ENCODE assay signal across 7 mouse cellular contexts in genomic region chr7:28961927-28962670, GRCm38 (mm10). TPM values are rescaled to one million over a fixed set of nuclear protein-coding genes. Genes with fewer than 3 reads are reported as not detected.
DNase-seq lines count a peak whose midpoint lies in the region; ATAC-seq lines count a peak whose summit lies in the region.

Gene Actn4, minus strand, starts transcription at chr7:28962340.

- peak within 1 kb of the TSS; percentile 97 for H3K27ac ChIP-seq in embryonic facial prominence, embryonic 10.5 days (replicated peaks)
- peak within 1 kb of the TSS; percentile 97 for H3K27ac ChIP-seq in limb, embryonic 10.5 days
- peak within 1 kb of the TSS; percentile 90 for H3K27ac ChIP-seq in midbrain, embryonic 13.5 days

- H3K27me3 ChIP-seq in embryonic facial prominence, embryonic 10.5 days (replicated peaks; ENCODE audit: low read depth, poor library complexity, severe bottlenecking) = no peaks in the 10 kb centered on the region
- H3K27me3 ChIP-seq in limb, embryonic 10.5 days (ENCODE audit: low read depth, poor library complexity, severe bottlenecking) = no peaks in the 10 kb centered on the region
- no peaks in the 10 kb centered on the region for H3K27me3 ChIP-seq in midbrain, embryonic 13.5 days

- ATAC-seq in granulocyte monocyte progenitor cell, adult 5-6 weeks (replicated peaks; ENCODE audit: poor library complexity, severe bottlenecking) = peak; percentile 92
- ATAC-seq in midbrain, embryonic 13.5 days = peak; percentile 91

- H3K9me3 ChIP-seq in embryonic facial prominence, embryonic 10.5 days = no peaks in the 10 kb centered on the region
- H3K9me3 ChIP-seq in limb, embryonic 10.5 days (replicated peaks) = no peaks in the 10 kb centered on the region
- no peaks in the 10 kb centered on the region for H3K9me3 ChIP-seq in midbrain, embryonic 13.5 days

- H3K4me1 ChIP-seq in embryonic facial prominence, embryonic 10.5 days = peaks cover 55% of the 10 kb centered on the region
- peaks cover 49% of the 10 kb centered on the region for H3K4me1 ChIP-seq in limb, embryonic 10.5 days
- H3K4me1 ChIP-seq in midbrain, embryonic 13.5 days (replicated peaks) = peaks cover 39% of the 10 kb centered on the region

- H3K4me3 ChIP-seq in embryonic facial prominence, embryonic 10.5 days = peak within 1 kb of the TSS; percentile 98
- H3K4me3 ChIP-seq in limb, embryonic 10.5 days = peak within 1 kb of the TSS; percentile 98
- H3K4me3 ChIP-seq in midbrain, embryonic 13.5 days (replicated peaks) = peak within 1 kb of the TSS; percentile 89

- H3K9ac ChIP-seq in midbrain, embryonic 13.5 days (replicated peaks) = peak within 1 kb of the TSS; percentile 96

- peak within 1 kb of the TSS; percentile 88 for H3K4me2 ChIP-seq in midbrain, embryonic 13.5 days (replicated peaks)

- WGBS in embryonic facial prominence, embryonic 10.5 days = under 1% methylated on average over 76 of the region's 76 CpGs
- under 1% methylated on average over 76 of the region's 76 CpGs for WGBS in limb, embryonic 10.5 days
- under 1% methylated on average over 72 of the region's 76 CpGs for WGBS in midbrain, embryonic 13.5 days

- DNase-seq in adrenal gland, postnatal 10 days = peak; percentile 99
- DNase-seq in embryonic facial prominence, embryonic 10.5 days (ENCODE audit: low spot score) = peak; percentile 99
- peak; percentile 99 for DNase-seq in kidney, adult 11 months
- DNase-seq in limb, embryonic 10.5 days (ENCODE audit: low spot score) = peak; percentile 99
- peak; percentile 99 for DNase-seq in spleen, adult 12 weeks (ENCODE audit: low spot score)

- peaks cover 6% of the 10 kb centered on the region for H3K36me3 ChIP-seq in embryonic facial prominence, embryonic 10.5 days (replicated peaks)
- no peaks in the 10 kb centered on the region for H3K36me3 ChIP-seq in limb, embryonic 10.5 days
- no peaks in the 10 kb centered on the region for H3K36me3 ChIP-seq in midbrain, embryonic 13.5 days

RNA-seq across cellular contexts. Expression of gene Actn4, which starts in this region (rescaled TPM):
- total RNA-seq in adrenal gland, postnatal 10 days (2021) = 100 to 1,000 TPM; 236 to 261 TPM
- 260 and 269 TPM in 2 replicates for polyA plus RNA-seq in embryonic facial prominence, embryonic 10.5 days (2016; fragmentation: Nextera tagmentation; extraction: Ambion mirVana)
- total RNA-seq in granulocyte monocyte progenitor cell, adult 5-6 weeks (2014; fragmentation: Nextera tagmentation) = 85.8 and 94.3 TPM in 2 replicates
- 40.2 and 47.1 TPM in 2 replicates for total RNA-seq in granulocyte monocyte progenitor cell, adult 5-6 weeks (2017)
- polyA plus RNA-seq in limb, embryonic 10.5 days (2016; fragmentation: Nextera tagmentation; extraction: Ambion mirVana) = 253 and 285 TPM in 2 replicates
- 120 and 132 TPM in 2 replicates for polyA plus RNA-seq in midbrain, embryonic 13.5 days (2015; fragmentation: Nextera tagmentation; extraction: Ambion mirVana)

Comparison
In these comparisons a context has a peak if more than half of its experiments do, and no peak if none do; other contexts are left out.
1. Peak in every context shown above with its lines: DNase-seq, ATAC-seq, H3K4me3 ChIP-seq and H3K27ac ChIP-seq.